Mouse (Mus musculus) erythroblast, embryonic 14.5 days (primary cell): ENCODE results near the gene Gxylt2.

Experiments used
- GATA1 ChIP-seq: IDR thresholded peaks from 2 replicates; pipeline ENCODE4 v1.6.1; 2012; ENCODE audit warnings: low read length, inconsistent platforms, mixed read lengths
- TAL1 ChIP-seq: IDR thresholded peaks from 3 replicates; pipeline ENCODE4 v1.6.1; 2012; ENCODE audit warnings: low read length, inconsistent platforms, mixed read lengths

- TF ChIP-seq GATA1 = no peak
- no peak for TF ChIP-seq TAL1
Observed at GRCm38 (mm10) chr6:100670880-100671344, 33.6 kb upstream of the Gxylt2 start, which contains the start of gene Shq1.
